Mouse (Mus musculus): ENCODE measurements around the gene Nemp1.
"Not testable (repeated sequence)": the region's sequence is repeated elsewhere in the genome, so short reads cannot be mapped to it uniquely, and the experiment has no call there.

The Nemp1 gene

DNA sequence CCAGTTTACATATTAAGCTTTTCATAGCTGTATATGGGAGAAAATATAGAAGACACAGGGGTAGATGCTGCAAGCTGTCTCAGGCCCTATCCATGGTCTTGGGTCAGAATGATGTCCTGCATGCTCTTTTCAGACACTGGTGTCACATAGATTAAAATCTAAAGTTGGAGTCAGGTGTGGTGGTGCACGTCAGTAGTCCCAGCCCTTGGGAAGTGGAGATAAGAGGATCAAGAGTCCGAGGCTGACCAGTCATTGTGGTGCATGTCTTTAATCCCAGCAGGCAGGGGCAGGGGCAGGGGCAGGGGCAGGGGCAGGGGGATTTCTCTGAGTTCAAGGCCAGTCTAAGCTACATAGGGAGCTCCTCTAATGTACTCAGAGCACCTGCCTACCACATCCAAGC lies 20.9 kb upstream of the Nemp1 start:
- no peak for DNase-seq

- DNase-seq, result no peak
These were observed 13.6 kb upstream of the Nemp1 start for GRCm38 (mm10) chr10:127652906-127653638.

DNA sequence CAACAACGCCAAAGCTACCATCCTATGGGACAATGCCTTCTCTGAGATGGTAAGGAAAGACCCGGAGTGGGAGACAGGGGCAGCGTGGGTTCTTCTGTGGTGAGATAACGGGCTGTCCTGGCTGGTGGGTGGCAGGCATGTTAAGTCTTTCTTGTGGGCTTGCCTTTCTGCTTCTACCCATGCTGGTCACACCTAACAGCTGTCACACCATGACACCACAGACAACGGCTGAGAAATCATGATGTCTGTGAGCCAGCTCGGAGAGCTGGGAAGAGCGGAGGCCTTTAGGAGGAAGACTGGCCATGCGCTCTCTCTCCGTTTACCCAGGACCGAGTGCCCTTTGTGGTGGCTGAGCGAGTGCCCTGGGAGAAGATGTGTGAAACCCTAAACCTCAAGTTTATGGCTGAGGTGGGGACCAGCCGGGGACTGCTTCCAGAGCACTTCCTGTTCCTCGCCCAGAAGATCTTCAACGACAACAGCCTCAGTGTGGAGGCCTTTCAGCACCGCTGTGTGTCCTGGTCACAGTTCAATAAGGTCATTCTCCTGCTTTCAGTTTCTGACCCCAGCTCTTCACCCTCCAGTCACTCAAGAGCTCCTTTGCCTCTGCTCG lies 11.6 kb upstream of the Nemp1 start:
- DNase-seq, result no peak

GRCm38 (mm10) chr10:127657617-127658016 lies 9.1 kb upstream of the Nemp1 start:
- not testable (repeated sequence) for DNase-seq

- no peak for DNase-seq
These were observed 8.6 kb upstream of the Nemp1 start for GRCm38 (mm10) chr10:127658076-127658475.

DNA sequence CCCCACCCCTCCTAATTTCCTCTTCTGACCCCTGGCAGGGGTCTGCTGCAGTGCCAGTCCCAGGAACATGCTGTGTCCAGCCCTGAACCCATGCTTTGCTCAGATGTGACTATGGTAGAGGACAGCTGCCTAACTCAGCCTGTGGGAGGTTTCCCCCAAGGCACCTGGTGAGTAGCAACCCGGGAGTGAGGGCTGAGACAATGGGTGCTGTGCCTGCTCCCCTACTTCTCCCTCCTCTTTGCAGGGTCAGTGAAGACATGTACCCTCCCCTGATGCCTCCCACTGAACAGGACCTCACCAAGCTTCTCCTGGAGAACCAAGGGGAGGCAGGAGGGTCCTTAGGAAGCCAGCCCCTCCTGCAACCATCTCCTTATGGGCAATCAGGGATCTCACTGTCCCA lies 7.2 kb upstream of the Nemp1 start:
- DNase-seq, result no peak

GRCm38 (mm10) chr10:127661291-127661914 lies 5.3 kb upstream of the Nemp1 start:
- peak in 1 of 2 experiments; percentile 32 for DNase-seq

DNA sequence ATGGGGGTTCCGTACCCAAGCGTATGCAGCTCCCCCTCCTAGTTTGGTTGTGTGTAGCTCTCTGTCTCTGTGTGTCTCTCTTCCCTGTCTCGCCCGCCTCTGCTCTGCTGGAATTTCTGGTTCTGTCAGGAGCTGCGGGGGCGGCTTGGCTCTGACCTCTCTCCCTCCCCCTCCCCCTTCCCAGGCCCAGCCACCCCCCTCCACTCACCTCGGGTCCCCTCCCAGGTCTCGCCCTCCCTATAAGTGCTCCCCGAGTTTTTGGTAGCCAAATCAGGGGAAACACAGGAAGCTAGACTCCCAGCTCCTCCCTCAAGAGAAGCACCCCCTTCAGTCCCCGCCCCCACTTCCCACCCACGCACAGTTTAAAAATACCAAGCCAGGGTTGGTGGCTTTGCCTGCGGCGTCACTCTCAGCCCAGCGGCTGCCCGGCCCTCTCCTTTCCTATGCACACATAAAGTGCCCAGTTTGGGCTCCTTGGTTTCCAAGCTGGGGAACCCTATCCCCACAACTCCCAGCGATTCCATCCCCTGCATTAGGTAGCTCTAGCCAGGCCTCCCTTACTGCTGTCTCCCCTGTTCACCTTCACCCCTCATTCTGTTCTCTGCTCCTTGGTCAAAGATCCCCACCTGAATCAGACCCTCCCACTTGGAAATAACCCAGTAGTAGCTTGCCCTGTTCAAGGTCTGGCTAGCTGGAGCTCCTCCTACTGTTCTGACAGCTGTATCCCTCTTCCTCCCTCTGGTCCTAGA lies 4.6 kb upstream of the Nemp1 start:
- DNase-seq, result peak; percentile 73 to 83

DNA sequence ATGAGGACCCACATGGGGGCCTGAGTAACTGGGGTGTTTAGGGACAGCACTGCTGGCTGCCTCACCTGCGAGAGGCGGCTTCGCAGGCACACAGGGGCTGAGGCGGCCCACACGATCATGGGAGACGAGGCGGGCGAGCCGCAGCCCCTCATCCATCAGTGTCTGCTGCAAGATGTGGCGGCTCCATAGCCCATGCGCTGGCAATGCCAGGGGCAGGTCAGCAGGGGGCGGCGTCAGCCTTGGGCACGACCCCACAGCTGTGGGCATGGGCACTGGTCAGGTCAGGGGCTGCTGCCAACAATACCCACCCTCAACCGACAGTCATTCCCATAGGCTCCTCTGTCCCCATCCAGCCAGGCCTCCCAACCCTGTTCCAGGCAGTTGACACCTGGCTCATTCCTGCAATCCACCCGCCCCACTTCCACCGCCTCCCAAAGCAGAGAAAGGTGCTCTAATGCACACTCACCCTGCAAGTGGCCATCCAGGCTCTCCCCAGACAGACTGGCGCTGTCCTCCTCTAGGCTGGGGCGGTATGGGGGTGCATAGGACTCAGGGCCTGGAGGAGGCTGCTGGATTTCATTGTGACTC lies 3.9 kb upstream of the Nemp1 start:
- peak in 1 of 2 experiments; percentile 45 for DNase-seq

GRCm38 (mm10) chr10:127663590-127663989 lies 3.1 kb upstream of the Nemp1 start:
- DNase-seq, result no peak

DNA sequence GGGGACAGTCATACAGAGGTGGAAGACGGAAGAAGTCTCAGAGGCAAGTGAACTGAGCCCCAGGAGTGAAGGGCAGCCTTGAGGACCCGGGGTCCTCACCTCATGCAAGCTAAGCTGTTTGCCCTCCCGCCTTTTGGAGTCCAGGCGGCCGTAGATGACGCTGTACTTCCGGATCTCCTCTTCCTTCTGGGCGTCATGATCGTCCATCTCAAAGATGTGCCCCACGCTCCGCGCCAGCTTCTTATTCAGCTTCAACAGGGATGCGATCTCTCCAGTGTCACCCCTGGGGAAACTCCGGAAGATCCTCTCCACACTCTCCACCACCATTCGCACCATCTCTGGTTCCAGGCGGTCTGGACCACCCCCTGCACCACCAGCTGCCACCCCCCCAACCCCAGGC lies 2.5 kb upstream of the Nemp1 start:
- peak in 1 of 2 experiments; percentile 3 for DNase-seq

DNA sequence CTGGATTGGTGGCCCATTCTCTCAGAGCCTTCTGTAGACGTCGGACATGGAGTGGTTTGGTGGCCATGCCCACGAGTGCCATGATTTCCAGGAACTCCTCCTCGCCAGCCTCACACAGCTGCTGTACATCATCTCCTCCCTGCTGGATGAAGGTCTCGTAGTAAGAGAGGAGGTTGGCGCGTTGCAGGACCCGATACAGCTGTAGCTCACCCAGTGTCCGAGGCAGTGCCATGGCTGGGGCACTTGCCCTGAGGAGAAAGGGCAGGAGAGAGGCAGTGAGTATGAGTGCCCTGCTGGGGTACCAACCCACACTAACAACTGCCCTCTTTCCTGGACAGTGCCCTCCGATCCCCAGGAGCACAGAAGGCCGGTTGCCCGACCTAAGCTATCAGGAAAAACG lies 1.8 kb upstream of the Nemp1 start:
- DNase-seq, result no peak

GRCm38 (mm10) chr10:127665366-127666181 lies 1.1 kb upstream of the Nemp1 start:
- no peak for DNase-seq

- peak; percentile 95 to 97 for DNase-seq
These were observed 780 bp downstream of the Nemp1 start for GRCm38 (mm10) chr10:127667269-127668092.

- DNase-seq, result peak; percentile 88 to 92
These were observed 1.7 kb downstream of the Nemp1 start, which contains the start of gene Nab2 for GRCm38 (mm10) chr10:127668093-127669050. Nab2 (minus strand) TSS chr10:127668568.

GRCm38 (mm10) chr10:127669170-127669569 lies 2.5 kb downstream of the Nemp1 start:
- no peak for DNase-seq

GRCm38 (mm10) chr10:127670185-127670584 lies 3.5 kb downstream of the Nemp1 start:
- no peak for DNase-seq

DNA sequence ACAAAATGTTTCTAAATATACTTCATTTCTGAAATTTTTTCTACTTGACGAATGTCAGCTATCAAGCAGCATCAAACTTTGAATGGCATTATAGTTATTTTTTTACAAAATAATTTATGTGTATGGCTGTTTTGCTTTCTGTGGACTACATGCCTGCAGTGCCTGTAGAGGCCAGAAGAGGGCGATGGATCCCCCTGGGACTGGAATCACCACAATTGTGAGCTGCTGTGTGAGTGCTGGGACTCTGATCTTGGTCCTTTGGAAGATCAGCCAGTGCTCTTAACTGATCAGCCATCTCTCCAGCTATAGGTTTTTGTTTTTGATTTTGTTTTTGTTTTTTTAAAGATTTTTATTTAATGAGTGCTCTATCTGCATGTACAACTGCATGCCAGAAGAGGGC lies 4.6 kb downstream of the Nemp1 start:
- no peak for DNase-seq

DNA sequence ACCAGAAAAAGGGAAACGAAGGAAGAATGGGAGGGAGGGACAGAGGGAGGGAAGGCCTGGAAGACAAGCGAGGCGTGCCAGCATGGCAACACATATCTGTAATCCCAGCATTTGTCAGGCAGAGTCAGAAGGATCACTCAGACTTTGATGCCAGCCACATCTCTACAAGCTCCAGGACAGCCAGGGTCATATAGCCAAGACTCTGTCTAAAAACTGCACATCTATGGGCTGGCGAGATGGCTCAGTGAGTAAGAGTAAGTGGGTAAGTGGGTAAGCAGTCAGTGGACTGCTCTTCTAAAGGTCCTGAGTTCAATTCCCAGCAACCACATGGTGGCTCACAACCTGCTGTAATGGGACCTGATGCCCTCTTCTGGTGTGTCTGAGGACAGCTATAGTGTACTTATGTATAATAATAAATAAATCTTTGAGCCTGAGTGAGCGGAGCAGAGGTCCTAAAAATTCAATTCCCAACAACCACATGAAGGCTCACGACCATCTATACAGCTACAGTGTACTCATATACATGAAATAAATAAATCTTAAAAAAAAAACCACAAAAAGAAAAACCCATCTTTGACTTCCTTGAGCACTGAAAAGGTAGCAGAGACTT lies 7.5 kb downstream of the Nemp1 start:
- no peak for DNase-seq
